Mouse (Mus musculus): Measurements from ENCODE around the gene Vrk1.

- no peak for TF ChIP-seq CTCF (IDR thresholded peaks at IDR 0.05; ENCODE audit: control insufficient read depth, insufficient read depth, low read length)
- TF ChIP-seq POLR2A (IDR thresholded peaks at IDR 0.05; ENCODE audit: borderline replicate concordance, control insufficient read depth, low read depth, low read length), result no peak
These were observed 28.1 kb upstream of the Vrk1 start for GRCm38 (mm10) chr12:105981974-105982305.

All from bone marrow, adult 2 months (tissue).